ENCODE assay signal across 12 mouse cellular contexts in the genomic region with DNA sequence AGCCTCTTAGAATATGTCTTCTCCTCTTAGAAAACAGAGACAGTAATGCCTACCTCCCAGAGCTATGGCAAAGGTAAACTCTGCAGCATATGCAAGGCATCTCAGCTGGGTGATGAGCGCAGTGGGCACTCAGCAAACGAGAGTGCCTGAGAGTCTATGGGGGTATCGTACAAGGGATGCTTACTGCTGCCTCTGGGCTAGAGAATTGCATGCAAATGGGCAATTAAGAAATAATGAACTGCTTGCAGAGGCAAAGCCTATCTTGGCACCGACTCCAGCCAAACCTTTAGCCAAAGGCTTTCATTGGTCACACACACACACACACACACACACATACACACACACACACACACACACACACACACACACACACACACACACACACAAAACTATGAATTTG.
DNase-seq lines count a peak whose midpoint lies in the region.
"Had no signal": no experiment of that assay in that cellular context is flagged by ENCODE, and none has a peak within 500 bp of the region (broad histone marks: within the 10 kb centered on the region; RNA-seq: fewer than 3 reads in every experiment).

No protein-coding gene starts in this region.

- intact Hi-C loops in left cerebral cortex, postnatal 14 days (cut with DNase I) = no loop called here

- peak; percentile 19 to 48 for DNase-seq in cerebellum, postnatal 14 days
- DNase-seq in cerebellum, postnatal 36 days = no peak
- DNase-seq in left cerebral cortex, postnatal 14 days (ENCODE audit: low spot score in 2 of 2) = peak; percentile 13
- DNase-seq in left cerebral cortex, adult 8-10 months (ENCODE audit: low spot score in 2 of 2) = no peak
- peak; percentile 51 to 65 for DNase-seq in right cerebral cortex, postnatal 10 days (ENCODE audit: low spot score in 2 of 2)
- DNase-seq in right cerebral cortex, adult 18-20 months = no peak
- no peak for DNase-seq in urinary bladder, postnatal 36 days (ENCODE audit: low spot score in 2 of 2)
- DNase-seq: adrenal gland, postnatal 14 days; cerebellum, adult 2 months; kidney, adult 2 months; kidney, postnatal 10 days; lung, adult 2 months had no signal

Comparison
In these comparisons a context has a peak if more than half of its experiments do, and no peak if none do; other contexts are left out.
1. DNase-seq: peak in cerebellum, postnatal 14 days (2 of 2), left cerebral cortex, postnatal 14 days (2 of 2) and right cerebral cortex, postnatal 10 days (2 of 2); none in cerebellum, postnatal 36 days (0 of 2), left cerebral cortex, adult 8-10 months (0 of 2), right cerebral cortex, adult 18-20 months (single experiment) and urinary bladder, postnatal 36 days (0 of 2).